ENCODE assay signal across 8 mouse cellular contexts in the genomic region with DNA sequence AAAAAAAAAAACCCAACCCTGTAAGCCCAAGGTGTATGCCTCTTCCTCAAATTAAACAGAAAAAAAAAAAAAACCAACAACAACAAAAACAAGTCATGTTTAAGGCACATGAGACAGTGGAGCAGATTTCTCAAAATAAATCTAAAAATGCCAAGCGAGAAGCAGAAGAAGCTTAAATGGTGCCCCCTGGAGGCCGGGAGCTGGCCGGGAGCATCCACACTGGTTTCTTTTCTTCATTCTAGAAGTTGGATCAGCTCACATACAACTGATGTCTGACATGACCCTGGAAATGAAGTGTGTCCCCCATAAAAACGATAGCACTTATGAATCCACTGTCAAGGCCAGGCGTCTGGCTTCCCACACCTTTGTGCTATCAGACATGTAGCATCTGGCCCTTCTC. TPM values are rescaled to one million over a fixed set of nuclear protein-coding genes. Genes with fewer than 3 reads are reported as not detected.
DNase-seq lines count a peak whose midpoint lies in the region; ATAC-seq and TF ChIP-seq lines count a peak whose summit lies in the region.

No protein-coding gene starts in this region.

- peak; percentile 43 for DNase-seq in adrenal gland, postnatal 14 days
- DNase-seq in adrenal gland, adult 18-20 months (ENCODE audit: low spot score in 2 of 2), result no peak
- DNase-seq in kidney, adult 2 months, result peak; percentile 20
- DNase-seq in B cell, adult 2 months, result peak; percentile 47 to 58
- peak; percentile 55 for DNase-seq in embryo, embryonic 11 days
- DNase-seq in limb, embryonic 11.5 days (ENCODE audit: low spot score), result peak; percentile 57
- peak; percentile 17 for DNase-seq in thymus, postnatal 0 days (ENCODE audit: low spot score)

- no peak for TF ChIP-seq POLR2A in kidney, adult 2 months (IDR thresholded peaks at IDR 0.05; ENCODE audit: low read depth, low read length)

- H3K4me1 ChIP-seq in kidney, adult 2 months (ENCODE audit: control insufficient read depth, insufficient read depth, low read length), result no peaks in the 10 kb centered on the region
- H3K4me1 ChIP-seq in kidney, embryonic 14.5 days (ENCODE audit: control insufficient read depth, insufficient read depth, low read length), result no peaks in the 10 kb centered on the region
- H3K4me1 ChIP-seq in limb, embryonic 11.5 days (ENCODE audit: control insufficient read depth, insufficient read depth, low read length), result no peaks in the 10 kb centered on the region

- H3K4me2 ChIP-seq in kidney, embryonic 14.5 days (replicated peaks; ENCODE audit: low read depth, low read length), result no peak overlapping the region
- no peak overlapping the region for H3K4me2 ChIP-seq in limb, embryonic 11.5 days (ENCODE audit: low read depth, severe bottlenecking)

- H3K9me3 ChIP-seq in kidney, embryonic 14.5 days (ENCODE audit: control insufficient read depth, low read length), result no peaks in the 10 kb centered on the region
- no peaks in the 10 kb centered on the region for H3K9me3 ChIP-seq in limb, embryonic 11.5 days (ENCODE audit: control insufficient read depth, low read length)

- WGBS in kidney, adult 2 months, result 46% methylated on average over 5 of the region's 5 CpGs
- 49% methylated on average over 5 of the region's 5 CpGs for WGBS in kidney, embryonic 14.5 days
- WGBS in limb, embryonic 11.5 days, result 66% methylated on average over 5 of the region's 5 CpGs

- no peaks in the 10 kb centered on the region for H3K27me3 ChIP-seq in kidney, adult 2 months (replicated peaks; ENCODE audit: control insufficient read depth, insufficient read depth, low read length)
- H3K27me3 ChIP-seq in kidney, embryonic 14.5 days (ENCODE audit: control insufficient read depth, insufficient read depth, low read length), result no peaks in the 10 kb centered on the region
- H3K27me3 ChIP-seq in limb, embryonic 11.5 days (ENCODE audit: control insufficient read depth, insufficient read depth, low read length), result no peaks in the 10 kb centered on the region

- no peak for ATAC-seq in kidney, embryonic 14.5 days (ENCODE audit: low FRiP score, low TSS enrichment)
- no peak for ATAC-seq in limb, embryonic 11.5 days (ENCODE audit: insufficient number of reproducible peaks, low FRiP score, low TSS enrichment, low read depth)

- TF ChIP-seq CTCF in kidney, adult 2 months (conservative IDR thresholded peaks at IDR 0.05; ENCODE audit: insufficient read depth, insufficient read length, low read depth, low read length), result peak; percentile 44; the same call in 1 of the 2 replicates

- no peak overlapping the region for H3K27ac ChIP-seq in kidney, adult 2 months (ENCODE audit: insufficient read depth, low read depth, low read length)
- H3K27ac ChIP-seq in kidney, embryonic 14.5 days (ENCODE audit: low read depth, low read length), result no peak overlapping the region
- no peak overlapping the region for H3K27ac ChIP-seq in limb, embryonic 11.5 days (replicated peaks; ENCODE audit: low read depth, low read length)

- peaks cover 3% of the 10 kb centered on the region for H3K36me3 ChIP-seq in kidney, adult 2 months (ENCODE audit: control insufficient read depth, insufficient read depth, low read length)
- peaks cover 66% of the 10 kb centered on the region for H3K36me3 ChIP-seq in kidney, embryonic 14.5 days (ENCODE audit: control insufficient read depth, insufficient read depth, low read length)
- H3K36me3 ChIP-seq in limb, embryonic 11.5 days (ENCODE audit: control insufficient read depth, insufficient read depth, low read length), result peaks cover 13% of the 10 kb centered on the region

- H3K4me3 ChIP-seq in kidney, adult 2 months (ENCODE audit: insufficient read depth, low read depth, low read length), result no peak overlapping the region
- no peak overlapping the region for H3K4me3 ChIP-seq in kidney, embryonic 14.5 days (ENCODE audit: low read length)
- H3K4me3 ChIP-seq in limb, embryonic 11.5 days (ENCODE audit: low read depth, low read length), result no peak overlapping the region

- H3K9ac ChIP-seq in kidney, embryonic 14.5 days (ENCODE audit: low read depth, low read length), result no peak overlapping the region
- H3K9ac ChIP-seq in limb, embryonic 11.5 days (ENCODE audit: low read length), result no peak overlapping the region

RNA-seq across cellular contexts. Expression of a gene that starts 35.1 kb away (rescaled TPM):
- 22.0 and 23.1 TPM in 2 replicates for total RNA-seq in adrenal gland, postnatal 14 days (2021)
- 10 to 100 TPM; 18.7 to 22.5 TPM for total RNA-seq in adrenal gland, adult 18-20 months (2021)
- 20.6 and 21.3 TPM in 2 replicates for polyA plus RNA-seq in kidney, adult 2 months (2012; rRNA removed)
- 12.8 and 19.4 TPM in 2 replicates for polyA plus RNA-seq in kidney, embryonic 14.5 days (2014; fragmentation: Nextera tagmentation; extraction: Ambion mirVana)
- polyA plus RNA-seq in limb, embryonic 11.5 days (2014; fragmentation: Nextera tagmentation; extraction: Ambion mirVana), result 16.3 and 20.1 TPM in 2 replicates
- polyA plus RNA-seq in thymus, postnatal 0 days (2015; fragmentation: Nextera tagmentation; extraction: Ambion mirVana), result 8.1 and 11.9 TPM in 2 replicates

RNA-seq across cellular contexts. Expression of a gene that starts 36.0 kb away (rescaled TPM):
- 1.1 and 1.6 TPM in 2 replicates for total RNA-seq in adrenal gland, postnatal 14 days (2021)
- under 1 TPM; 0.26 to 0.46 TPM for total RNA-seq in adrenal gland, adult 18-20 months (2021)
- polyA plus RNA-seq in kidney, adult 2 months (2012; rRNA removed), result 0.14 TPM in 2 replicates
- polyA plus RNA-seq in kidney, embryonic 14.5 days (2014; fragmentation: Nextera tagmentation; extraction: Ambion mirVana), result 7.2 and 8.5 TPM in 2 replicates
- 6.3 and 8.5 TPM in 2 replicates for polyA plus RNA-seq in limb, embryonic 11.5 days (2014; fragmentation: Nextera tagmentation; extraction: Ambion mirVana)
- 4.6 and 4.8 TPM in 2 replicates for polyA plus RNA-seq in thymus, postnatal 0 days (2015; fragmentation: Nextera tagmentation; extraction: Ambion mirVana)

RNA-seq across cellular contexts. Expression of a gene that starts 52.3 kb away (rescaled TPM):
- 0.59 and 1.0 TPM in 2 replicates for total RNA-seq in adrenal gland, postnatal 14 days (2021)
- total RNA-seq in adrenal gland, adult 18-20 months (2021), result under 1 TPM; 0.53 to 0.64 TPM
- polyA plus RNA-seq in kidney, adult 2 months (2012; rRNA removed), result 0.78 and 0.84 TPM in 2 replicates
- polyA plus RNA-seq in kidney, embryonic 14.5 days (2014; fragmentation: Nextera tagmentation; extraction: Ambion mirVana), result 2.2 and 3.3 TPM in 2 replicates
- polyA plus RNA-seq in limb, embryonic 11.5 days (2014; fragmentation: Nextera tagmentation; extraction: Ambion mirVana), result 2.6 TPM in 2 replicates
- 4.3 and 4.8 TPM in 2 replicates for polyA plus RNA-seq in thymus, postnatal 0 days (2015; fragmentation: Nextera tagmentation; extraction: Ambion mirVana)

Comparison
In these comparisons a context has a peak if more than half of its experiments do, and no peak if none do; other contexts are left out.
1. DNase-seq: peak in adrenal gland, postnatal 14 days (single experiment), kidney, adult 2 months (single experiment), B cell, adult 2 months (2 of 2), embryo, embryonic 11 days (single experiment), limb, embryonic 11.5 days (single experiment) and thymus, postnatal 0 days (single experiment); none in adrenal gland, adult 18-20 months (0 of 2).